8 mouse cellular contexts compared by ENCODE assay signal in the genomic region with DNA sequence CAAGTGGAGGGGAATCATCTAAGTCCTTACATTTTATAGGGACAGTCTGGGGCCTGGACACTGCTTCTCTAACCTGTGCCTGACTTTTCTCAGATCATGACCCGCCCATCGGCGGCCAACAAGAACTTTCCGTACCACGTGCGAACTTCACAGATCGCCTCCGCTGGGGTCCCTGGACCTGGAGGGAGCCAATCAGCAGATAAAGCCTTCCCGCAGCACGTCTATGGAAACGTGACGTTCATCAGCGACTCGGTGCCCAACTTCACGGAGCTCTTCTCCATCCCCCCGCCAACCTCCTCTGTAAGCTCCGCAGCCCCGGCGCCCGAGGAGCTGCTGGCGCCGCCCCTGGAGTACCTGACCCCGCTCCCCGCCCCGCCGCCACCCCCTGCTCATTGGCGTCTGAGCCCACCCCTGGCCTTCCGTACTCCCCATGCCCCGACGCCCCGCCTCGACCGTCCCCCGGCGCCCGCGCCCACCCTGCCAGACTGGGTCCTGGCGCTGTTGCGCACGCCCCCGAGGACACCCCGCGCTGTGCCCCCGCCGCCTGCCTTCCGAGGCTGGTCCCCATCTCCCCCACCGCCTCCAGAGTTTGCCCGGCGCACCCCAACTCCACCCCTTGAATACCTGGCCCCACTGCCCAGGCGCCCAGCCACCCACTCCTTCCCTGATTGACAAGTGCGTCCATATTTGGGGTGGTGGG. TPM values are rescaled to one million over a fixed set of nuclear protein-coding genes. Genes with fewer than 3 reads are reported as not detected.
DNase-seq lines count a peak whose midpoint lies in the region; ATAC-seq and TF ChIP-seq lines count a peak whose summit lies in the region.

No protein-coding gene starts in this region.

- peaks cover 5% of the 10 kb centered on the region; the same call in 1 of the 2 replicates for H3K4me1 ChIP-seq in kidney, adult 2 months (ENCODE audit: control insufficient read depth, insufficient read depth, low read length)
- H3K4me1 ChIP-seq in hindbrain, embryonic 14.5 days (replicated peaks; ENCODE audit: control insufficient read depth, insufficient read depth, low read length) = peaks cover 25% of the 10 kb centered on the region
- peaks cover 33% of the 10 kb centered on the region for H3K4me1 ChIP-seq in midbrain, embryonic 16.5 days (ENCODE audit: control insufficient read depth, insufficient read depth, low read length)

- peak overlapping the region; percentile 12; the same call in 1 of the 2 replicates for H3K4me3 ChIP-seq in kidney, adult 2 months (ENCODE audit: insufficient read depth, low read depth, low read length)
- peak overlapping the region; percentile 22 for H3K4me3 ChIP-seq in hindbrain, embryonic 14.5 days (replicated peaks; ENCODE audit: low read length)
- H3K4me3 ChIP-seq in midbrain, embryonic 16.5 days (ENCODE audit: low read depth, low read length) = peak overlapping the region; percentile 27

- H3K9me3 ChIP-seq in hindbrain, embryonic 14.5 days (ENCODE audit: control insufficient read depth, low read length) = no peaks in the 10 kb centered on the region
- H3K9me3 ChIP-seq in midbrain, embryonic 16.5 days (replicated peaks; ENCODE audit: control insufficient read depth, low read length, poor library complexity, severe bottlenecking) = no peaks in the 10 kb centered on the region

- WGBS in kidney, adult 2 months = 11% methylated on average over 51 of the region's 51 CpGs
- WGBS in hindbrain, embryonic 14.5 days = 7% methylated on average over 50 of the region's 51 CpGs
- WGBS in midbrain, embryonic 16.5 days = 6% methylated on average over 42 of the region's 51 CpGs

- DNase-seq in kidney, adult 2 months = no peak
- DNase-seq in kidney, postnatal 14 days = no peak
- DNase-seq in embryo, embryonic 11 days = peak; percentile 34
- DNase-seq in hindbrain, embryonic 14.5 days (ENCODE audit: low spot score) = no peak
- DNase-seq in layer of hippocampus, adult 9-11 months = no peak
- no peak for DNase-seq in urinary bladder, postnatal 36 days (ENCODE audit: low spot score in 2 of 2)
- no peak for DNase-seq in layer of hippocampus, adult 9-10 months (ENCODE audit: low spot score)

- peaks cover 8% of the 10 kb centered on the region for H3K27me3 ChIP-seq in kidney, adult 2 months (replicated peaks; ENCODE audit: control insufficient read depth, insufficient read depth, low read length)
- H3K27me3 ChIP-seq in hindbrain, embryonic 14.5 days (ENCODE audit: control insufficient read depth, insufficient read depth, low read length) = peaks cover 46% of the 10 kb centered on the region
- H3K27me3 ChIP-seq in midbrain, embryonic 16.5 days (ENCODE audit: control insufficient read depth, insufficient read depth, low read depth, low read length) = peaks cover 35% of the 10 kb centered on the region

- no peak for TF ChIP-seq POLR2A in kidney, adult 2 months (IDR thresholded peaks at IDR 0.05; ENCODE audit: low read depth, low read length)

- H3K4me2 ChIP-seq in hindbrain, embryonic 14.5 days (replicated peaks) = peak overlapping the region; percentile 53
- peak overlapping the region; percentile 54 for H3K4me2 ChIP-seq in midbrain, embryonic 16.5 days (ENCODE audit: low read length)

- peak overlapping the region; percentile 44 for H3K9ac ChIP-seq in hindbrain, embryonic 14.5 days
- H3K9ac ChIP-seq in midbrain, embryonic 16.5 days (ENCODE audit: low read depth, low read length) = peak overlapping the region; percentile 48; the same call in 1 of the 2 replicates

- H3K36me3 ChIP-seq in kidney, adult 2 months (ENCODE audit: control insufficient read depth, insufficient read depth, low read length) = no peaks in the 10 kb centered on the region
- peaks cover 20% of the 10 kb centered on the region for H3K36me3 ChIP-seq in hindbrain, embryonic 14.5 days (replicated peaks; ENCODE audit: control insufficient read depth, insufficient read depth)
- H3K36me3 ChIP-seq in midbrain, embryonic 16.5 days (ENCODE audit: control insufficient read depth, insufficient read depth, low read length) = peaks cover 6% of the 10 kb centered on the region; the same call in 1 of the 2 replicates

- no peak for ATAC-seq in hindbrain, embryonic 14.5 days (ENCODE audit: low FRiP score)
- ATAC-seq in midbrain, embryonic 16.5 days = no peak

- no peak overlapping the region for H3K27ac ChIP-seq in kidney, adult 2 months (ENCODE audit: insufficient read depth, low read depth, low read length)
- H3K27ac ChIP-seq in hindbrain, embryonic 14.5 days = no peak overlapping the region
- no peak overlapping the region for H3K27ac ChIP-seq in midbrain, embryonic 16.5 days (ENCODE audit: low read length)

- no peak for TF ChIP-seq CTCF in kidney, adult 2 months (conservative IDR thresholded peaks at IDR 0.05; ENCODE audit: insufficient read depth, insufficient read length, low read depth, low read length)

RNA-seq across cellular contexts. Expression of gene Megf8, which starts 2.2 kb away (rescaled TPM):
- polyA plus RNA-seq in kidney, adult 2 months (2012; rRNA removed) = 23.5 and 29.8 TPM in 2 replicates
- 22.0 and 23.8 TPM in 2 replicates for polyA plus RNA-seq in hindbrain, embryonic 14.5 days (2014; fragmentation: Nextera tagmentation; extraction: Ambion mirVana)
- 23.2 and 23.4 TPM in 2 replicates for polyA plus RNA-seq in midbrain, embryonic 16.5 days (2015; fragmentation: Nextera tagmentation; extraction: Ambion mirVana)

RNA-seq across cellular contexts. Expression of gene Tmem145, which starts 8.8 kb away (rescaled TPM):
- polyA plus RNA-seq in kidney, adult 2 months (2012; rRNA removed) = 0.28 and 0.35 TPM in 2 replicates
- 74.9 and 81.2 TPM in 2 replicates for polyA plus RNA-seq in hindbrain, embryonic 14.5 days (2014; fragmentation: Nextera tagmentation; extraction: Ambion mirVana)
- polyA plus RNA-seq in midbrain, embryonic 16.5 days (2015; fragmentation: Nextera tagmentation; extraction: Ambion mirVana) = 83.8 and 98.0 TPM in 2 replicates

RNA-seq across cellular contexts. Expression of gene Prr19, which starts 13.5 kb away (rescaled TPM):
- polyA plus RNA-seq in kidney, adult 2 months (2012; rRNA removed) = 0.08 TPM in 1 of 2 replicates, not detected in the other
- polyA plus RNA-seq in hindbrain, embryonic 14.5 days (2014; fragmentation: Nextera tagmentation; extraction: Ambion mirVana) = 4.2 and 5.2 TPM in 2 replicates
- 4.3 and 5.6 TPM in 2 replicates for polyA plus RNA-seq in midbrain, embryonic 16.5 days (2015; fragmentation: Nextera tagmentation; extraction: Ambion mirVana)

RNA-seq across cellular contexts. Expression of gene Pafah1b3, which starts 17.0 kb away (rescaled TPM):
- polyA plus RNA-seq in kidney, adult 2 months (2012; rRNA removed) = 48.9 and 50.2 TPM in 2 replicates
- polyA plus RNA-seq in hindbrain, embryonic 14.5 days (2014; fragmentation: Nextera tagmentation; extraction: Ambion mirVana) = 523 and 576 TPM in 2 replicates
- 672 and 703 TPM in 2 replicates for polyA plus RNA-seq in midbrain, embryonic 16.5 days (2015; fragmentation: Nextera tagmentation; extraction: Ambion mirVana)

RNA-seq across cellular contexts. Expression of gene Cic, which starts 47.3 kb away (rescaled TPM):
- polyA plus RNA-seq in kidney, adult 2 months (2012; rRNA removed) = 41.8 and 41.9 TPM in 2 replicates
- polyA plus RNA-seq in hindbrain, embryonic 14.5 days (2014; fragmentation: Nextera tagmentation; extraction: Ambion mirVana) = 42.5 and 47.5 TPM in 2 replicates
- polyA plus RNA-seq in midbrain, embryonic 16.5 days (2015; fragmentation: Nextera tagmentation; extraction: Ambion mirVana) = 33.8 and 38.8 TPM in 2 replicates

Comparison
In these comparisons a context has a peak if more than half of its experiments do, and no peak if none do; other contexts are left out.
1. RNA of gene Tmem145, which starts 8.8 kb away (polyA plus RNA-seq): 83.8 to 98.0 TPM in midbrain, embryonic 16.5 days and 74.9 to 81.2 TPM in hindbrain, embryonic 14.5 days; 0.28 to 0.35 TPM in kidney, adult 2 months; every median in the first group is over 10 times any median in the second.
2. Peak in every context shown above with its lines, with median percentiles within 50 percentile points of each other: H3K4me3 ChIP-seq.